Mouse (Mus musculus) neural tube, embryonic 14.5 days (tissue): Measurements from ENCODE around the gene Rccd1. TPM values are rescaled to one million over a fixed set of nuclear protein-coding genes. Genes with fewer than 3 reads are reported as not detected.

Source experiments
- ATAC-seq: fragments of 200-750 bp; cut with Nextera tagmentation; 2 replicates; pipeline ENCODE4 v1.8.0; 2017; ENCODE audit warnings: low read depth, mild to moderate bottlenecking, moderate TSS enrichment, moderate library complexity
- H3K27ac ChIP-seq: fragments of 300-500 bp; sonication (generic); 2 replicates; pipeline ENCODE4 v1.5.1; 2014; ENCODE audit warnings: low read depth, mild to moderate bottlenecking, control low read depth, low read length, moderate library complexity, mixed read lengths
- H3K27me3 ChIP-seq: fragments of 300-500 bp; sonication (generic); 2 replicates; pipeline ENCODE4 v1.6.1; 2014; ENCODE audit warnings: low read length; ENCODE audit not compliant: control insufficient read depth, insufficient read depth
- H3K36me3 ChIP-seq: fragments of 300-500 bp; sonication (generic); 2 replicates; pipeline ENCODE4 v1.6.1; 2014; ENCODE audit warnings: low read length, mixed read lengths; ENCODE audit not compliant: control insufficient read depth, insufficient read depth
- H3K4me1 ChIP-seq: fragments of 300-500 bp; sonication (generic); 2 replicates; pipeline ENCODE4 v1.6.1; 2014; ENCODE audit warnings: low read length; ENCODE audit not compliant: control insufficient read depth, insufficient read depth
- H3K4me2 ChIP-seq: fragments of 300-500 bp; sonication (generic); 2 replicates; pipeline ENCODE4 v1.6.1; 2014; ENCODE audit warnings: mild to moderate bottlenecking, low read depth, low read length, control low read depth
- H3K4me3 ChIP-seq: fragments of 300-500 bp; sonication (generic); 2 replicates; pipeline ENCODE4 v1.5.1; 2014; ENCODE audit warnings: low read depth, low read length, control low read depth, mixed read lengths
- H3K9ac ChIP-seq: fragments of 300-500 bp; sonication (generic); replicated peaks from 2 replicates; pipeline ENCODE4 v1.6.1; 2014; ENCODE audit warnings: low read depth, mild to moderate bottlenecking, control low read depth, low read length, mixed read lengths
- H3K9me3 ChIP-seq: fragments of 300-500 bp; sonication (generic); 2 replicates; pipeline ENCODE4 v1.6.1; 2016; ENCODE audit warnings: low read length; ENCODE audit not compliant: control insufficient read depth
- whole genome bisulfite sequencing: fragments of 180-500 bp; shearing (Covaris S2); extraction: QIAGEN DNeasy Blood & Tissue Kit; methylation state at CpG from one replicate; pipeline ENCODE4 v1.1.7; 2014; 5-methylcytosine and 5-hydroxymethylcytosine counted together
- polyA plus RNA-seq: library from polyadenylated mRNA; unstranded; fragments of >200 nt; fragmentation: Nextera tagmentation; extraction: Ambion mirVana; gene quantifications from 2 replicates; pipeline ENCODE4 v1.2.1, GENCODE M21; 2014

Rccd1 gene
- polyA plus RNA-seq, 1 experiment from 2014 or later, result 20.1 TPM

- peaks cover 10% of the 10 kb centered on the region for H3K4me1 ChIP-seq
- 20% methylated on average over 8 of the region's 8 CpGs for WGBS
- H3K4me2 ChIP-seq, result peak overlapping the region; percentile 57
- H3K27ac ChIP-seq, result no peak overlapping the region; the same call in 1 of the 2 replicates
- H3K9me3 ChIP-seq, result no peaks in the 10 kb centered on the region
- H3K9ac ChIP-seq, result peak overlapping the region; percentile 25
- ATAC-seq, result no peak
- peaks cover 38% of the 10 kb centered on the region for H3K36me3 ChIP-seq
- H3K4me3 ChIP-seq, result peak overlapping the region; percentile 48
- no peaks in the 10 kb centered on the region for H3K27me3 ChIP-seq
Observed at GRCm38 (mm10) chr7:80323336-80323735, 918 bp downstream of the Rccd1 start.

DNA sequence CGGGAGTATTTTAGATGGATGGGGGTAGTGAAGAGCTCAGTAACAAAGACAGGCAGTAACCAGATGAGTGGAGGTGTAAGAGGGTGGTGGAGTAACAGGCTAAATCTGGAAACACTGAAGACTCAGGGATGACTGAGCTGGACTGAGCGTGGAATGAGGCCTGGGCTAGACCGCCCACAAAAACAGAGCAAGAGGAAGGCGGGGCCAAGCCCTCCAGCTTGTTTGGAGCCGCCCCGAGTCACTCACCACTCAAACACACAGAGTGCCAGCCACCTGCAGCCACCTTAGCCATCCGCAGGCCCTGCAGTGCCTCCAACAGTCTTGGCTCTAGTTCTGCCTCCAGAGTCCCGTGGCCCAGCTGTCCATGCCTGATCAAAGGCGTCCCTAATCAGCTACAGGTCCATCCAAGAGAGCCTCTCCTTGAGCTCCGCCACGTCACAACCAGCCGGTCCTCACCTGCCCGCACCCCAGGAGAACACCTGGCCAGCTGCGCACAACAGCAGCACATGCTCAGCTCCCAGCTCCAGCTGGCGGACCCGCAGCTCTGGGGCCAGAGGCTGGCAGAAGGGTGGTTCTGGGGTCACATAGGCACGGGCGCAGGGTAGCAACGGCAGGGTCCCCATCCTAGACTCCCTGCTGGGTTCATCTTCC is 4.3 kb downstream of the Rccd1 start:
- no peak overlapping the region for H3K4me2 ChIP-seq
- peaks cover 16% of the 10 kb centered on the region for H3K36me3 ChIP-seq
- no peak overlapping the region for H3K4me3 ChIP-seq
- WGBS, result 85% methylated on average over 19 of the region's 19 CpGs
- no peaks in the 10 kb centered on the region for H3K27me3 ChIP-seq
- no peaks in the 10 kb centered on the region for H3K9me3 ChIP-seq
- no peak overlapping the region for H3K9ac ChIP-seq
- H3K27ac ChIP-seq, result no peak overlapping the region
- peaks cover 10% of the 10 kb centered on the region for H3K4me1 ChIP-seq
- no peak for ATAC-seq

DNA sequence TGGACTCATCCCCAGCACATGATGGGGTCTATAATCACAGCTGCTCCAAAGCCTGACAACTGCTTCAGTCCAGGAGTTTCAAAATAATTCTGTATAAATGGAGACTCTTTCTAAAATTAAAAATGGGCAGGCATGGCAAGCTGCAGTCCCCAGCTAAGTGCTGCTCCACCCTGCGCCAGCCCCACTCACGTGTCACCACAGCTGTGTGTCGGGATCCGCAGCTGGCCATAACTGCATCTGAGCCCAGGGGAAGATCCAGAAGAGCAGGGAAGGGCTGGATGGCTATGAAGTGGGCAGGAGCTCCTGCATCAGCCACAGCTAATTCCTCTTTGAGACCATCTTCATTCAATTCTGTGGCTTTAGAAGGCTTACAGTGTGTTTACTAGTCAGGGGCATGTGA is 5.6 kb downstream of the Rccd1 start:
- Histone ChIP-seq H3K9ac (no peak overlapping the region), H3K4me3 (no peak overlapping the region), H3K9me3 (no peaks in the 10 kb centered on the region), H3K27me3 (no peaks in the 10 kb centered on the region), H3K36me3 (peaks cover 19% of the 10 kb centered on the region), H3K4me1 (peaks cover 10% of the 10 kb centered on the region), H3K4me2 (no peak overlapping the region), H3K27ac (no peak overlapping the region)
- 87% methylated on average over 4 of the region's 4 CpGs for WGBS
- no peak for ATAC-seq

DNA sequence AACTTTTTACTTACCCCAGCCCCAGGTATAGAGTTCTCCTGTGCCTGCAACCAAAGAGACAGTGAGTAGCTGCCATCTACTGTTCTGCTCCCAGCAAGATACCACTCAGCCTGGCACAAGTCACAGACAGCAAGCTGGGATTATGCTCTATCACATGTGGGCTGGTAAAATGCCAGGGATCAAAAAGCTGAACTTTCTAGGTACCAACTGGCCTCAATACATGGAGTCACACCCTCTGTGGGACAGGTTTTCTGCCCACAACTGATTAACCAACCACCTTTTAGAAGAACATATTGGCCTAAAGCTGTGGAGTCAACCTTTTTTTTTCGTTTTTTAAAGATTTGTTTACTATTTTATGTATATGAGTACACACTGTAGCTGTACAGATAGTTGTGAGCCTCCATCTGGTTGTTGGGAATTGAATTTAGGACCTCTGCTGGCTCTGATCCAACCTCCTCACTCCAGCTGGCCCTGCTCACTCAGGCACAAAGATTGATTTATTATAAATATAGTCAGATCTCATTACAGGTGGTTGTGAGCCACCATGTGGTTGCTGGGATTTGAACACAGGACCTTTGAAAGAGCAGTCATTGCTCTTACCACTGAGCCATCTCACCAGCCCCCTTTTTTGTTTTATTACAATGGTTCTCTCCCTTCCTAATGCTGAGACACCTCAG is 6.7 kb downstream of the Rccd1 start:
- Histone ChIP-seq H3K4me1 (no peaks in the 10 kb centered on the region), H3K36me3 (peaks cover 19% of the 10 kb centered on the region), H3K4me2 (no peak overlapping the region), H3K27ac (no peak overlapping the region), H3K4me3 (no peak overlapping the region), H3K27me3 (no peaks in the 10 kb centered on the region), H3K9ac (no peak overlapping the region), H3K9me3 (no peaks in the 10 kb centered on the region)
- ATAC-seq, result no peak
- 74% methylated on average over 1 of the region's 1 CpGs for WGBS

GRCm38 (mm10) chr7:80315733-80316132 is 8.5 kb downstream of the Rccd1 start:
- WGBS, result 89% methylated on average over 2 of the region's 2 CpGs
- Histone ChIP-seq H3K9me3 (no peaks in the 10 kb centered on the region), H3K27me3 (no peaks in the 10 kb centered on the region), H3K4me1 (no peaks in the 10 kb centered on the region), H3K36me3 (peaks cover 19% of the 10 kb centered on the region), H3K27ac (no peak overlapping the region), H3K4me3 (no peak overlapping the region), H3K9ac (no peak overlapping the region), H3K4me2 (no peak overlapping the region)
- no peak for ATAC-seq

DNA sequence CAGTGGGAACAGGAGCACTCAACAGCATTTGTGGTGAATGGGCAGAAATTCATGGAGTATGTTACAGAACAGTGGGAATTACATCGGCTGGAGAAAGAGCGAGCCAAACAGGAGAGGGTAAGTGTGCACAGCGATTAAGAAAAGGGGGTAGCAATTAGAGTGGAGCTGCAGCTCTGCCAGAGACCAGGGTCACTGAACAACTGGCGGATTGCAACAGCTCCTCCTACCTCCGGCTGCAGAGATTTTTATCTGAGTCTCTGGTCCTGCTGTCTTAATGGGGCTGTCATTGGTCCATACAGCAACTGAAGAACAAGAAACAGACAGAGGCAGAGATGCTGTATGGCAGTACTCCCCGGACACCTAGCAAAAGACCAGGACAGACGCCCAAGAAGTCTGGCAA is 13.5 kb downstream of the Rccd1 start:
- Histone ChIP-seq H3K4me1 (no peaks in the 10 kb centered on the region), H3K9ac (no peak overlapping the region), H3K27ac (no peak overlapping the region), H3K9me3 (no peaks in the 10 kb centered on the region), H3K4me3 (no peak overlapping the region), H3K4me2 (no peak overlapping the region), H3K27me3 (no peaks in the 10 kb centered on the region), H3K36me3 (peaks cover 6% of the 10 kb centered on the region; the same call in 1 of the 2 replicates)
- WGBS, result 89% methylated on average over 7 of the region's 7 CpGs
- ATAC-seq, result no peak

DNA sequence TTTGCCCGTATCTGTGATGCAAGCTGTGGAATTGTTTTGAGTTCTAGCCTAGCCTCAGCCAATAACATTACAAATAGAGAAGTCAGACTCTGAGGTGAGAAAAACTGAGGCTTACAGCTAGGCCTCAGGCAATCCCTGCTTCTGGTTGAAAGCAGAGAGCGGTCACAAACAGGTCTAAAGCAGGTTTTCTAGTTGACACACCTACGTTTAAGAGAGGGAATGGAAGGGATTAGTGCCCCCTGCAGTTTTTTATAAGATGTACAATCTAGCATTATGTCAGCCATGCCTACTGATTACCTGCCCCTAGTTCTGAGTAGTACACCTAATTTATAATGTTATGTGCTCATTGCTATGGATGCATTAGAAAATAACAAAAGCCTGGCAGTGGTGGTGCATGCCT is 16.5 kb downstream of the Rccd1 start:
- no peaks in the 10 kb centered on the region for H3K9me3 ChIP-seq
- H3K4me3 ChIP-seq, result no peak overlapping the region
- no peak for ATAC-seq
- H3K9ac ChIP-seq, result no peak overlapping the region
- H3K27ac ChIP-seq, result no peak overlapping the region
- H3K4me1 ChIP-seq, result no peaks in the 10 kb centered on the region
- no peaks in the 10 kb centered on the region for H3K36me3 ChIP-seq
- no peaks in the 10 kb centered on the region for H3K27me3 ChIP-seq
- 94% methylated on average over 3 of the region's 3 CpGs for WGBS
- H3K4me2 ChIP-seq, result no peak overlapping the region

DNA sequence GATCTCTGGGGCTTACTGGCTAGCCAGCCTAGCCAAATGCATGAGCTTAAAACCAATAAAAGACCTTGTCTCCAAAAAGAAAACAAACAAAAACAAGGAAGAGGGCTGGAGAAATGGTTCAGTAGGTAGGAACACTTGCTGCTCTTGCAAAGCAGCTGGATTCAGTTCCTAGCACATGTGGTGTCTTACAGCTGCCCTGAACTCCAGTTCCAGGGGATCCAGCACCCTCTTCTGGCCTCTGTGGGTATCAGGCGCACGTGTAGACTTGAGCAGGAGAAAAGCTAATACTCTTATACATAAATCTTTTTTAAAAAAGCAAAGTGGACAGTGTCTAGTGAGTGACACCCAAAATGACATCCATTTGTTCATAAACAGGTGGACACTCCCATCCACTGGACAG is 22.7 kb downstream of the Rccd1 start:
- H3K4me3 ChIP-seq, result no peak overlapping the region
- no peaks in the 10 kb centered on the region for H3K36me3 ChIP-seq
- WGBS, result 94% methylated on average over 2 of the region's 2 CpGs
- H3K9ac ChIP-seq, result no peak overlapping the region
- no peaks in the 10 kb centered on the region for H3K27me3 ChIP-seq
- no peak overlapping the region for H3K4me2 ChIP-seq
- H3K9me3 ChIP-seq, result no peaks in the 10 kb centered on the region
- no peak for ATAC-seq
- H3K4me1 ChIP-seq, result no peaks in the 10 kb centered on the region
- no peak overlapping the region for H3K27ac ChIP-seq

- no peak for ATAC-seq
- WGBS, result 94% methylated on average over 3 of the region's 3 CpGs
- Histone ChIP-seq H3K4me3 (no peak overlapping the region), H3K4me2 (no peak overlapping the region), H3K36me3 (no peaks in the 10 kb centered on the region), H3K27ac (no peak overlapping the region), H3K27me3 (no peaks in the 10 kb centered on the region), H3K4me1 (0 out of 2 replicates have a peak, but pooled peaks cover 3% of the 10 kb centered on the region), H3K9me3 (no peaks in the 10 kb centered on the region), H3K9ac (no peak overlapping the region)
Observed at GRCm38 (mm10) chr7:80299568-80299967, 24.7 kb downstream of the Rccd1 start.
